Mouse (Mus musculus) bone marrow, adult 2 months (tissue): ENCODE data around the gene Oma1. TPM values are rescaled to one million over a fixed set of nuclear protein-coding genes. Genes with fewer than 3 reads are reported as not detected.

Source experiments
- H3K27ac ChIP-seq: fragments of 200-500 bp; 2 replicates; pipeline ENCODE4 v1.5.1; 2012; ENCODE audit warnings: low read depth, mild to moderate bottlenecking, control low read depth, inconsistent platforms, low read length; ENCODE audit not compliant: control insufficient read depth, poor library complexity, insufficient read depth
- H3K4me1 ChIP-seq: fragments of 200-500 bp; 2 replicates; pipeline ENCODE4 v1.6.1; 2011; ENCODE audit warnings: low read length; ENCODE audit not compliant: control insufficient read depth, insufficient read depth
- H3K4me3 ChIP-seq: fragments of 200-500 bp; replicated peaks from 2 replicates; pipeline ENCODE3; 2011; ENCODE audit warnings: mild to moderate bottlenecking, low read depth, low read length, control low read depth; ENCODE audit not compliant: control insufficient read depth
- CTCF ChIP-seq: fragments of 200-500 bp; IDR thresholded peaks from 2 replicates; pipeline ENCODE4 v1.5.1; 2011; ENCODE audit warnings: low read length, control low read depth; ENCODE audit not compliant: control insufficient read depth, insufficient read depth
- POLR2A ChIP-seq: fragments of 200-500 bp; IDR thresholded peaks from 2 replicates; pipeline ENCODE4 v1.6.1; 2011; ENCODE audit warnings: low read depth, mild to moderate bottlenecking, control low read depth, low read length, borderline replicate concordance; ENCODE audit not compliant: control insufficient read depth
- WGBS: fragments of 180-500 bp; shearing (Covaris S2); methylation state at CpG from one replicate; pipeline ENCODE4 v1.1.7; 2018; 5-methylcytosine and 5-hydroxymethylcytosine counted together
- polyA plus RNA-seq: library from polyadenylated mRNA; stranded (reverse); fragments of >200 nt; gene quantifications from 2 replicates; pipeline ENCODE4 v1.2.4, GENCODE M21; 2011; ENCODE audit warnings: low replicate concordance; ENCODE audit not compliant: missing spikeins, insufficient read depth, insufficient read length

Oma1 gene
- polyA plus RNA-seq = 4.9 and 5.9 TPM in 2 replicates

GRCm38 (mm10) chr4:103313587-103314525, at the start of gene Oma1:
Gene Oma1, plus strand, starts transcription at chr4:103313812.
- TF ChIP-seq POLR2A = peak; percentile 62; the same call in 1 of the 2 replicates
- peak; percentile 93 for TF ChIP-seq CTCF
- H3K4me3 ChIP-seq = peak within 1 kb of the TSS; percentile 82
- H3K4me1 ChIP-seq = no peaks in the 10 kb centered on the region; the same call in none of the 2 replicates
- WGBS = under 1% methylated on average over 61 of the region's 61 CpGs
- H3K27ac ChIP-seq = peak within 1 kb of the TSS; percentile 63

GRCm38 (mm10) chr4:103263812-103264396, 49.7 kb upstream of the Oma1 start:
- Histone ChIP-seq H3K27ac (no peak overlapping the region), H3K4me3 (no peak overlapping the region), H3K4me1 (no peaks in the 10 kb centered on the region)
- WGBS = 58% methylated on average over 8 of the region's 8 CpGs
- no peak for TF ChIP-seq CTCF
- no peak for TF ChIP-seq POLR2A

GRCm38 (mm10) chr4:103265166-103265565, 48.4 kb upstream of the Oma1 start:
- Histone ChIP-seq H3K4me3 (no peak overlapping the region), H3K4me1 (no peaks in the 10 kb centered on the region), H3K27ac (no peak overlapping the region)
- TF ChIP-seq CTCF = no peak
- TF ChIP-seq POLR2A = no peak
- 58% methylated on average over 2 of the region's 2 CpGs for WGBS

DNA sequence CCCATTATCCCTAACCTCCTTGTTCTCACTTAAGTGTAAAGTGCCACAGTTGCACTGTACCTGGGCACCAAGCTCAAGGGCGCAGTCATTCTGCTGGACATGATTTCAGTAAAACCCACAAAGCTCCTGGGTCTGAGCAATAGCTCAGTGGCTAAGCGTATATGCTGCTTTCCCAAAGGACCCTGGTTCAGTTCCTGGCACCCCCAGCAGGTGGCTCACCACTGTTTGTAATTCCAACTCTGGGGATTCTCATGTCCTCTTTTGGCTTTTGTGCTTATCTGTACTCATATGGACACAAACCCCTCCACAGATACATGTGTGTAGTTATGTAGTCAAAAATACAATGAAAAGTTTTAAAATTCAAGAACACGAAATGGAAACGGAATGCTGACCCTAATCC, 44.3 kb upstream of the Oma1 start:
- no peak overlapping the region for H3K4me3 ChIP-seq
- no peak for TF ChIP-seq CTCF
- no peak for TF ChIP-seq POLR2A
- WGBS = 73% methylated on average over 4 of the region's 4 CpGs
- H3K27ac ChIP-seq = no peak overlapping the region
- no peaks in the 10 kb centered on the region for H3K4me1 ChIP-seq

- TF ChIP-seq POLR2A (no peak), CTCF (no peak)
- Histone ChIP-seq H3K27ac (no peak overlapping the region), H3K4me3 (no peak overlapping the region), H3K4me1 (no peaks in the 10 kb centered on the region)
- 95% methylated on average over 6 of the region's 8 CpGs for WGBS
Measured at GRCm38 (mm10) chr4:103273021-103273420, 40.6 kb upstream of the Oma1 start.

GRCm38 (mm10) chr4:103288342-103288741, 25.3 kb upstream of the Oma1 start:
- Histone ChIP-seq H3K4me1 (no peaks in the 10 kb centered on the region), H3K27ac (no peak overlapping the region), H3K4me3 (no peak overlapping the region)
- WGBS = 74% methylated on average over 7 of the region's 7 CpGs
- TF ChIP-seq CTCF = no peak
- no peak for TF ChIP-seq POLR2A

GRCm38 (mm10) chr4:103290763-103291162, 22.8 kb upstream of the Oma1 start, which contains the start of gene 4921539E11Rik:
Gene 4921539E11Rik, minus strand, starts transcription at chr4:103290863.
- Histone ChIP-seq H3K4me3 (no peak within 1 kb of the TSS), H3K27ac (no peak within 1 kb of the TSS), H3K4me1 (no peaks in the 10 kb centered on the region)
- 78% methylated on average over 2 of the region's 2 CpGs for WGBS
- TF ChIP-seq POLR2A = no peak

DNA sequence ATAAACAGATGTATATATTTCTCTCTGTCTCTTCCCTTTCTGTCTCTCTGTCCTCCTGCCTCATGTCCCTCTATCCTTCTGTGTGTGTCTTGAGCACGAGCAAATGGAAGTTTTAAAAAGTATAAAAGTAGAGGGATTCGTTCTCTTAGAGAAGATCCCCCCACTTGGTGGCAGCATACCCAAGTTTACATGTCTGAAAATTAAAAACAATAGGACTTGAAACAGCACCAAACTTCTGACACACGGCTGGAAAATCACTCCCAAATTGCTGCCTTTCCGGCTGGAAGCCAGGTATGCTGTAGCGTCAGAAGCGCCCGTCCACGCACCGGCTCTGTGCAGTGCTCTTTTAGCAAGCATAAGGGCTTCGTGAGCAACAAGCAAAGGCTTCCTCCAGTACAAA, 14.3 kb upstream of the Oma1 start:
- Histone ChIP-seq H3K4me3 (no peak overlapping the region), H3K4me1 (no peaks in the 10 kb centered on the region), H3K27ac (no peak overlapping the region)
- no peak for TF ChIP-seq POLR2A
- TF ChIP-seq CTCF = no peak
- WGBS = 70% methylated on average over 10 of the region's 10 CpGs
